Mouse (Mus musculus) ES-E14 (cell line): ENCODE measurements around the gene Cdh24.

Experiments used
- HCFC1 ChIP-seq: IDR thresholded peaks from 2 replicates; pipeline ENCODE4 v1.6.1; 2012; ENCODE audit warnings: low read length, inconsistent platforms, borderline replicate concordance; ENCODE audit not compliant: insufficient read depth
- ZC3H11A ChIP-seq: IDR thresholded peaks from 2 replicates; pipeline ENCODE4 v1.6.1; 2012; ENCODE audit warnings: low read depth, mild to moderate bottlenecking, inconsistent platforms, low read length, borderline replicate concordance

DNA sequence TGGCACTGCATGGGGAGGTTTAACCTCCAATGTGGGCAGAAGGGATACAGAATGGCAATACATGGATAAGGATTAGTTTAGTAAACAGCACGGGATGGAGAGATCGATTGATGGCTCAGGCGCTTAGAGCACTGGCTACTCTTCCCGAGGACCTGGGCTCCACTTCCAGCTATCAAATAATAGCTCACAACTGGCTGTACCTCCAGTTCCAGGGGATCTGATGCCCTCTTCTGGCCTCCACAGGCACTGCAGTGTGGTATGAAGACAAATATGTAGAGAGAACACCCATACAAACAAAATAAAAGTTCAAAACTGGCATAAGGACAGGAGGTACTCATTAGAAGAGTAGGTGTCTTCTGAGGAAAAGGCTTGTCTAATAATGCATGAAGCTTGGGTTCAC, 28.2 kb upstream of the Cdh24 start:
- 0 out of 2 replicates have a peak, but pooled peaks have one; percentile 2 for TF ChIP-seq ZC3H11A
- TF ChIP-seq HCFC1, result no peak
